Mouse (Mus musculus) midbrain, embryonic 10.5 days (tissue): ENCODE results near the gene Pdap1. TPM values are rescaled to one million over a fixed set of nuclear protein-coding genes. Genes with fewer than 3 reads are reported as not detected.
A peak's percentile ranks its signal among the peaks of the same experiment; 100 is the strongest.
"Not testable (repeated sequence)": the region's sequence is repeated elsewhere in the genome, so short reads cannot be mapped to it uniquely, and the experiment has no call there.

Experiments
- DNase-seq: peaks from one replicate; pipeline ENCODE4 v3.0.0-alpha.2; 2017; ENCODE audit warnings: low spot score
- H3K27ac ChIP-seq: fragments of 300-500 bp; sonication (generic); replicated peaks from 2 replicates; pipeline ENCODE4 v1.5.1; 2016; ENCODE audit warnings: mild to moderate bottlenecking
- H3K27me3 ChIP-seq: fragments of 300-500 bp; sonication (generic); 2 replicates; pipeline ENCODE4 v1.6.1; 2016; ENCODE audit warnings: low read depth, mild to moderate bottlenecking; ENCODE audit not compliant: poor library complexity, severe bottlenecking
- H3K36me3 ChIP-seq: fragments of 300-500 bp; sonication (generic); 2 replicates; pipeline ENCODE4 v1.6.1; 2016; ENCODE audit warnings: mild to moderate bottlenecking, moderate library complexity
- H3K4me1 ChIP-seq: fragments of 300-500 bp; sonication (generic); 2 replicates; pipeline ENCODE4 v1.6.1; 2016
- H3K4me3 ChIP-seq: fragments of 300-500 bp; sonication (generic); 2 replicates; pipeline ENCODE4 v1.5.1; 2016; ENCODE audit warnings: mild to moderate bottlenecking, moderate library complexity
- H3K9me3 ChIP-seq: fragments of 300-500 bp; sonication (generic); replicated peaks from 2 replicates; pipeline ENCODE4 v1.6.1; 2016; ENCODE audit warnings: mild to moderate bottlenecking
- WGBS: fragments of 180-500 bp; shearing (Covaris S2); methylation state at CpG from one replicate; pipeline ENCODE4 v1.1.7; 2016; 5-methylcytosine and 5-hydroxymethylcytosine counted together
- polyA plus RNA-seq: library from polyadenylated mRNA; unstranded; fragments of >200 nt; fragmentation: Nextera tagmentation; extraction: Ambion mirVana; gene quantifications from 2 replicates; pipeline ENCODE4 v1.2.1, GENCODE M21; 2016

Pdap1 gene
- polyA plus RNA-seq, 1 experiment from 2014 or later: 134 TPM

GRCm38 (mm10) chr5:145098340-145098821 is 41.7 kb downstream of the Pdap1 start:
- H3K36me3 ChIP-seq: peaks cover 100% of the 10 kb centered on the region
- 95% methylated on average over 10 of the region's 10 CpGs for WGBS

DNA sequence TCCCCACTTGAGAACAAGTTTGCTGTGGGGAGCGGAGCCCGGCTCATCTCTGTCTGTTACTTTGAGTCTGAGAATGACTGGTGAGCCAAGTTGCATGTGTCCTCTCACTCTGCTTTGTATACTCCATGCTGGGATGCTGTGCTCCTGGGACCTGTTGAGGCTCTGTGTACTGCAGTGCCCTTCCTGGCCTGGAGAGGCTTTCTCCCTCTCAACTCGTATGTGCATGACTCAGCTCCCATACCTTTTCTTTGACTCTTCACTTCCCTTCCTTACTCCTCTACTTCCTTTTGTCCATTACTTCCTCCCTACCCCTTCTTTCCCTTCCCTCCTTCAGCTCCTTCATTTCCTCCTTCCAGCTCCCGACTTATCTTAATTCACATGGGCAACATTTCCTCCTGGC is 43.8 kb downstream of the Pdap1 start:
- H3K9me3 ChIP-seq: no peaks in the 10 kb centered on the region
- no peaks in the 10 kb centered on the region for H3K4me1 ChIP-seq
- H3K4me3 ChIP-seq: no peak overlapping the region
- DNase-seq: no peak
- no peak overlapping the region for H3K27ac ChIP-seq
- H3K27me3 ChIP-seq: no peaks in the 10 kb centered on the region
- H3K36me3 ChIP-seq: peaks cover 100% of the 10 kb centered on the region
- WGBS: 94% methylated on average over 4 of the region's 4 CpGs

More at GRCm38 (mm10) chr5:145098340-145098821, 41.7 kb downstream of the Pdap1 start:
- Histone ChIP-seq H3K4me1 (no peaks in the 10 kb centered on the region), H3K4me3 (no peak overlapping the region), H3K27me3 (no peaks in the 10 kb centered on the region), H3K27ac (no peak overlapping the region), H3K9me3 (no peaks in the 10 kb centered on the region)
- no peak for DNase-seq

- WGBS: 92% methylated on average over 3 of the region's 3 CpGs
- H3K27me3 ChIP-seq: no peaks in the 10 kb centered on the region
- H3K36me3 ChIP-seq: peaks cover 82% of the 10 kb centered on the region
Observed at GRCm38 (mm10) chr5:145089878-145090277, 50.2 kb downstream of the Pdap1 start.

GRCm38 (mm10) chr5:145088186-145088585 is 51.9 kb downstream of the Pdap1 start:
- 97% methylated on average over 2 of the region's 2 CpGs for WGBS
- Histone ChIP-seq H3K27me3 (no peaks in the 10 kb centered on the region), H3K36me3 (peaks cover 66% of the 10 kb centered on the region), H3K27ac (no peak overlapping the region), H3K4me1 (peaks cover 13% of the 10 kb centered on the region), H3K4me3 (no peak overlapping the region), H3K9me3 (no peaks in the 10 kb centered on the region; the same call in 1 of the 2 replicates)
- no peak for DNase-seq

More at GRCm38 (mm10) chr5:145089878-145090277, 50.2 kb downstream of the Pdap1 start:
- no peak for DNase-seq
- no peak overlapping the region for H3K27ac ChIP-seq
- peaks cover 4% of the 10 kb centered on the region for H3K4me1 ChIP-seq
- no peak overlapping the region for H3K4me3 ChIP-seq
- no peaks in the 10 kb centered on the region; the same call in 1 of the 2 replicates for H3K9me3 ChIP-seq

DNA sequence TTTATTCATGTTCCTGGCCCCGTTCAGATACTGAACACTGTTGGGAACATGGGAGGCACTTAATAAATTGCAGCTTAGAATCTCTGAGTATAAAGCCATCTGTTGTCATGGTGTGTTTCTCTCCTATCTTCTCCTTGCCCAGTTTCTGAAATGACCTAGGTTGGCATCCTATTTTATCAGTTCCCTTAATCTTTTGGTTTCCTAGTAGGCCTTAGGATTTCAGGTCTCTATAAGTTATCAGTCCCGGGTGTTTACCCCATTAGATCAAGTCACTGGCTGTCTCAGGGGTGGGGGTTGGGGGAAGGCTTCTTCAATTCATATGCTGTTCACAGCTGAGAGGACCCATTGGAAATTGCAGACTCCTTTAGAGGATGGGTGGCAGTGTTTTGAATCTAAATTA is 55.2 kb downstream of the Pdap1 start:
- DNase-seq: no peak
- WGBS: 84% methylated on average over 2 of the region's 2 CpGs
- no peak overlapping the region for H3K27ac ChIP-seq
- peaks cover 37% of the 10 kb centered on the region for H3K36me3 ChIP-seq
- peaks cover 13% of the 10 kb centered on the region for H3K4me1 ChIP-seq
- H3K4me3 ChIP-seq: peak overlapping the region; percentile 84
- no peaks in the 10 kb centered on the region for H3K27me3 ChIP-seq
- H3K9me3 ChIP-seq: no peaks in the 10 kb centered on the region; the same call in 1 of the 2 replicates

GRCm38 (mm10) chr5:145083632-145084451 is 56.2 kb downstream of the Pdap1 start, which contains the start of the genes Arpc1a and Kpna7:
TSS of gene Arpc1a (plus strand) at chr5:145083830.
TSS of gene Kpna7 (minus strand) at chr5:145084030.
- H3K4me1 ChIP-seq: peaks cover 13% of the 10 kb centered on the region
- DNase-seq: peak; percentile 92
- peaks cover 31% of the 10 kb centered on the region for H3K36me3 ChIP-seq
- peak within 1 kb of the TSS; percentile 88 for H3K27ac ChIP-seq
- H3K4me3 ChIP-seq: peak within 1 kb of the TSS; percentile 84
- WGBS: 1% methylated on average over 54 of the region's 54 CpGs
- H3K27me3 ChIP-seq: no peaks in the 10 kb centered on the region
- no peaks in the 10 kb centered on the region; the same call in 1 of the 2 replicates for H3K9me3 ChIP-seq

DNA sequence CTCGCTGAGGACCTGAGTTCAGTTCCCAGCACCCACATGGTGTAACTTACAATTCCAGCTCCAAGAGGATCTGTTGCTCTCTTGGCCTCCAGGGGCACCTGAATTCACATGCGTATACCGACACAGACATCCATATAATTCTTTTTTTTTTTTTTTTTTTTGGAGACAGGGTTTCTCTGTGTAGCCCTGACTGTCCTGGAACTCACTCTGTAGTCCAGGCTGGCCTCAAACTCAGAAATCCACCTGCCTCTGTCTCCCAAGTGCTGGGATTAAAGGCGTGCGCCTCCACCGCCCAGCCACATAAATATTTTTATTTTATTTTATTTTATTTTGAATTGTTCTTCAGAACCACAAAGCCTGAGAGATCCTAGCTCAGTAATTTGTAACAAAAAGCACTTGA is 56.8 kb downstream of the Pdap1 start:
- H3K9me3 ChIP-seq, H3K27me3 ChIP-seq, DNase-seq: not testable (repeated sequence)
- peaks cover 13% of the 10 kb centered on the region for H3K4me1 ChIP-seq
- H3K27ac ChIP-seq: peak overlapping the region; percentile 88
- peaks cover 25% of the 10 kb centered on the region for H3K36me3 ChIP-seq
- H3K4me3 ChIP-seq: peak overlapping the region; percentile 84
- WGBS: 57% methylated on average over 6 of the region's 6 CpGs

- WGBS: 92% methylated on average over 10 of the region's 10 CpGs
- DNase-seq: no peak
- H3K27me3 ChIP-seq: no peaks in the 10 kb centered on the region
- peaks cover 15% of the 10 kb centered on the region for H3K36me3 ChIP-seq
- no peaks in the 10 kb centered on the region for H3K9me3 ChIP-seq
- H3K4me1 ChIP-seq: peaks cover 13% of the 10 kb centered on the region
- H3K27ac ChIP-seq: no peak overlapping the region
- no peak overlapping the region for H3K4me3 ChIP-seq
Observed at GRCm38 (mm10) chr5:145081866-145082613, 58.0 kb downstream of the Pdap1 start.

Other genes with a start within 250 kb of the Pdap1 start
- 13.2 and 16.2 TPM in 2 replicates for gene Smurf1, start 174.4 kb downstream of the Pdap1 start, polyA plus RNA-seq
- not detected in 2 replicates for gene Gm4871, start 107.5 kb downstream of the Pdap1 start, polyA plus RNA-seq
- gene 1700018F24Rik, start 97.2 kb downstream of the Pdap1 start, polyA plus RNA-seq: not detected in 2 replicates
- gene Arpc1a, start 56.4 kb downstream of the Pdap1 start, polyA plus RNA-seq: 133 and 149 TPM in 2 replicates
- not detected in 2 replicates for gene Kpna7, start 56.2 kb downstream of the Pdap1 start, polyA plus RNA-seq
- gene Arpc1b, start 26.0 kb downstream of the Pdap1 start, polyA plus RNA-seq: 105 and 109 TPM in 2 replicates
- gene Bud31, start 124 bp upstream of the Pdap1 start, polyA plus RNA-seq: 234 and 244 TPM in 2 replicates
- gene Ptcd1, start 26.9 kb upstream of the Pdap1 start, polyA plus RNA-seq: 18.3 and 22.4 TPM in 2 replicates
- 83.9 and 85.1 TPM in 2 replicates for gene Cpsf4, start 27.0 kb upstream of the Pdap1 start, polyA plus RNA-seq
- gene Atp5j2, start 51.8 kb upstream of the Pdap1 start, polyA plus RNA-seq: 536 and 539 TPM in 2 replicates
- gene Zkscan14, start 61.6 kb upstream of the Pdap1 start, polyA plus RNA-seq: 8.0 and 8.3 TPM in 2 replicates
- 19.8 and 19.9 TPM in 2 replicates for gene Zkscan5, start 64.3 kb upstream of the Pdap1 start, polyA plus RNA-seq
- 33.5 and 39.0 TPM in 2 replicates for gene Zfp655, start 91.5 kb upstream of the Pdap1 start, polyA plus RNA-seq
- gene Zscan25, start 140.3 kb upstream of the Pdap1 start, polyA plus RNA-seq: 0.79 and 0.88 TPM in 2 replicates
- not detected in 2 replicates for gene Cyp3a57, start 205.0 kb upstream of the Pdap1 start, polyA plus RNA-seq